Mouse (Mus musculus) ES-E14 (cell line): Measurements from ENCODE around the gene Vdac1. TPM values are rescaled to one million over a fixed set of nuclear protein-coding genes. Genes with fewer than 3 reads are reported as not detected.
A peak's percentile ranks its signal among the peaks of the same experiment; 100 is the strongest.
"Not testable (repeated sequence)": the region's sequence is repeated elsewhere in the genome, so short reads cannot be mapped to it uniquely, and the experiment has no call there.

Source experiments
- DNase-seq: peaks from one replicate; pipeline ENCODE4 v3.0.0-alpha.2; 2013; ENCODE audit warnings: low read depth, low spot score
- H3K27ac ChIP-seq: 2 replicates; pipeline ENCODE4 v1.5.1; 2012; ENCODE audit warnings: low read depth, mild to moderate bottlenecking, low read length, moderate library complexity, mixed read lengths; ENCODE audit not compliant: poor library complexity, insufficient read depth, severe bottlenecking
- H3K36me3 ChIP-seq: 2 replicates; pipeline ENCODE4 v1.6.1; 2012; ENCODE audit warnings: mild to moderate bottlenecking, low read length, moderate library complexity, mixed read lengths; ENCODE audit not compliant: control insufficient read depth, poor library complexity, insufficient read depth, severe bottlenecking
- H3K4me1 ChIP-seq, 2 experiments: fragments of 150-350 bp in 1 of 2; sonication (generic) in 1 of 2; 2 replicates each; pipeline ENCODE4 v1.6.1; 2012; ENCODE audit warnings: low read length in 2 of 2, mild to moderate bottlenecking in 1 of 2, mixed read lengths in 1 of 2; ENCODE audit not compliant: control insufficient read depth in 2 of 2, insufficient read depth in 2 of 2, poor library complexity in 1 of 2
- H3K4me3 ChIP-seq, 2 experiments: fragments of 150-350 bp in 1 of 2; sonication (generic) in 1 of 2; 2 replicates each; pipeline ENCODE4 v1.5.1; 2012; ENCODE audit warnings: low read length in 2 of 2, low read depth in 1 of 2, mild to moderate bottlenecking in 1 of 2, mixed read lengths in 1 of 2; ENCODE audit not compliant: insufficient read depth in 1 of 2, poor library complexity in 1 of 2, severe bottlenecking in 1 of 2
- H3K9ac ChIP-seq: 2 replicates; pipeline ENCODE4 v1.6.1; 2012; ENCODE audit warnings: low read depth, mild to moderate bottlenecking, low read length, mixed read lengths; ENCODE audit not compliant: poor library complexity, insufficient read depth, severe bottlenecking
- H3K9me3 ChIP-seq: fragments of 150-350 bp; sonication (generic); 2 replicates; pipeline ENCODE4 v1.6.1; 2012; ENCODE audit warnings: low read depth, mild to moderate bottlenecking, low read length; ENCODE audit not compliant: control insufficient read depth, insufficient read depth
- CHD2 ChIP-seq: IDR thresholded peaks from 2 replicates; pipeline ENCODE4 v1.6.1; 2014; ENCODE audit warnings: mild to moderate bottlenecking, low read depth, low read length, inconsistent platforms
- HCFC1 ChIP-seq: IDR thresholded peaks from 2 replicates; pipeline ENCODE4 v1.6.1; 2012; ENCODE audit warnings: low read length, inconsistent platforms, borderline replicate concordance; ENCODE audit not compliant: insufficient read depth
- MAFK ChIP-seq: IDR thresholded peaks from 2 replicates; pipeline ENCODE4 v1.6.1; 2014; ENCODE audit warnings: mild to moderate bottlenecking, low read depth, low read length, inconsistent platforms; ENCODE audit not compliant: insufficient read depth
- ZC3H11A ChIP-seq: IDR thresholded peaks from 2 replicates; pipeline ENCODE4 v1.6.1; 2012; ENCODE audit warnings: low read depth, mild to moderate bottlenecking, inconsistent platforms, low read length, borderline replicate concordance
- ZNF384 ChIP-seq: IDR thresholded peaks from 2 replicates; pipeline ENCODE4 v1.6.1; 2012; ENCODE audit warnings: low read depth, low read length, inconsistent platforms
- in situ Hi-C, 2 experiments: fragments of 600-800 bp; cut with MboI; formaldehyde crosslinking; loops; one replicate each; pipeline ENCODE4 v1.15.1; 2025; ENCODE audit warnings: low sequenced_read_pairs in 2 of 2, inconsistent platforms in 1 of 2; ENCODE audit not compliant: unreplicated experiment in 2 of 2
- total RNA-seq: library from RNA; depleted of rRNA; stranded (reverse); fragments of 300-350 nt; gene quantifications from 2 replicates; pipeline ENCODE4 v1.2.3, GENCODE M21; 2012

Vdac1 gene
- total RNA-seq, 1 experiment = 268 TPM

DNA sequence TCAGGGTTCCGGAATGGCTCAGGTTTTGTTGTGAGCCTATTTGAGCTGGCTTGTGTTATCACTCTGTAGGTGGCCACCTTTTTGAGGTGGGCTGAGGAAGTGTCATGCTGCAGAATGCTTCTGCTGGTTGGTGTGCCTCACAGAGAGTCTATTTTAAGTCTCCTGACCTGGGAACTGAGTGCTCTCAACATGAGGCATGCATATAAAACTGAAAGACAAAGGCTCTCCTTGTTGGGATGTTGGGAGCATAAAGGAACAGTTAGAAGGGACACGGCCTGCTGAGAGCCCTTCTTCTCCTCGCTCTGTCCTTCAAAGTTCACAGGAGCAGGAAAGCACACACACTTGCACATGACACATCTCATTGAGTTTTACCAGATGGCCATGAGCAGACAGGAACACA lies 26.2 kb downstream of the Vdac1 start:
- H3K9ac ChIP-seq = no peak overlapping the region
- H3K4me1 ChIP-seq = peaks cover 4 to 28% of the 10 kb centered on the region in 2 experiments; a peak in 3 of 4 replicates
- in situ Hi-C loops = no loop called here
- no peaks in the 10 kb centered on the region for H3K9me3 ChIP-seq
- DNase-seq = no peak
- H3K27ac ChIP-seq = peak overlapping the region; percentile 57
- H3K36me3 ChIP-seq = peaks cover 40% of the 10 kb centered on the region
- no peak overlapping the region for H3K4me3 ChIP-seq
- TF ChIP-seq ZNF384 = no peak
- no peak for TF ChIP-seq HCFC1
- no peak for TF ChIP-seq MAFK

DNA sequence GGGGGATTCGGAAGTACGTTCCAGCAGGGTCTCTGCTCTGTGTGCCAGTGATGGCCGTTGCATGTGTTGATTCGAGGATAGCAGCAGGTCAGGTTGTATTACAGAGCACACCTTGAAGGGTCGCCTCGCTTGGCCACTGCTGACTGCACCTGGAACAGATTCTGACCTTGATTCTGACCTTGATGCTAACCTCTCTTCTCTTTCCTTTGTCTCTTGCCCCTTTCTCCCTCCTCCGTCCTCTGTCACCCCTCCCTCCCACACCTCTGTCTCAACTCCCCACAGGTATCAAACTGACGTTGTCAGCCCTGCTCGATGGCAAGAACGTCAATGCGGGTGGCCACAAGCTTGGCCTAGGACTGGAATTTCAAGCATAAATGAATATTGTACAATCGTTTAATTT lies 27.5 kb downstream of the Vdac1 start:
- DNase-seq = no peak
- TF ChIP-seq HCFC1 = no peak
- TF ChIP-seq ZC3H11A = no peak
- no peak for TF ChIP-seq MAFK
- no peak for TF ChIP-seq ZNF384
- TF ChIP-seq CHD2 = no peak
- Histone ChIP-seq H3K9ac (no peak overlapping the region), H3K27ac (peak overlapping the region; percentile 85), H3K4me3 (no peak overlapping the region; a peak in 1 of 4 replicates), H3K36me3 (peaks cover 40% of the 10 kb centered on the region), H3K4me1 (peaks cover 4 to 28% of the 10 kb centered on the region in 2 experiments; a peak in 3 of 4 replicates), H3K9me3 (no peaks in the 10 kb centered on the region)
- in situ Hi-C loops = no loop called here

DNA sequence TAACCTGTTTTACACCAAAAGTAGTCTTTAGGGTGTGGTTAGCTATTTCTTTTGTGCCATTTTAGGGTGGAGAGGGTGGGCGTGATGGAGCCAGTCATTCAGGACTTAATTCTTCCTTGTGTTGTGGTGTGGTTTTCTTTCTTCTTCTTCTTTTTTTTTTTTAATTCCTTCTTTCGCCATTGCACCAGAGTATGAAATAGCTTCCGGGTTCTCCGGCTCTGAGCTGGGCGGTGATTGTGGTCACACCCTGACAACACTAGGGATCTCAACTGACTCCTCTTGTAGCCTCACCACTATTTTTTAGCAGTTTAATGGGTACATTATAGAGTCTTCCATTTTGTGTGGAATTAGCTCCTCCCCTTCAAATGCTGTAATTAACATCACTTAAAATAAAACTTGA lies 28.3 kb downstream of the Vdac1 start:
- H3K9me3 ChIP-seq, DNase-seq, in situ Hi-C loops, H3K4me3 ChIP-seq, H3K9ac ChIP-seq: not testable (repeated sequence)
- H3K27ac ChIP-seq = peak overlapping the region; percentile 85
- peaks cover 34% of the 10 kb centered on the region for H3K36me3 ChIP-seq
- H3K4me1 ChIP-seq = peaks cover 4 to 28% of the 10 kb centered on the region in 2 experiments; a peak in 3 of 4 replicates

DNA sequence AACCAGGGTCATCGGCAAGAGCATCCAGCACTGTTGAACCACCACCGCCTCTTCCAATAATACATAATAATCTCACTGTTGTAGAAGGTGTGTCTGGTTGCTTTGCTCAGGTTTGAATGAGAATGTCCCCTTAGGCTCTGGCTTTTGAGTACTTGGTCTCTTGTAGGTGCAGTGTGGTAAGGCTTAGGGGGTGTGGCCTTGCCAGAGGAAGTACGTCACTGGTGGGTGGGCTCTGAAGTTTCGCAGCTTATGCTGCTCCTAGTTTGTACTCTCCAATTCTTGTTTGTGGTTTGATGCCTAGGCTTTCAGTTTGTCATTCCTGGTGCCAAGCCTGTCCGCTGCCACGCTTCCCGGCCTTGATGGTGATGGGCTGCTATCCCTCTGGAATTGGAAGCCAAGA lies 29.3 kb downstream of the Vdac1 start:
- peak; percentile 65 for DNase-seq
- Histone ChIP-seq H3K4me1 (peaks cover 4 to 28% of the 10 kb centered on the region in 2 experiments; a peak in 3 of 4 replicates), H3K9ac (peak overlapping the region; percentile 58), H3K4me3 (peak overlapping the region; percentile 32 to 48; a peak in 3 of 4 replicates), H3K9me3 (no peaks in the 10 kb centered on the region), H3K36me3 (peaks cover 26% of the 10 kb centered on the region), H3K27ac (peak overlapping the region; percentile 62)
- in situ Hi-C loops = no loop called here
- TF ChIP-seq MAFK = no peak
- no peak for TF ChIP-seq ZNF384
- no peak for TF ChIP-seq ZC3H11A
- TF ChIP-seq CHD2 = no peak
- no peak for TF ChIP-seq HCFC1

DNA sequence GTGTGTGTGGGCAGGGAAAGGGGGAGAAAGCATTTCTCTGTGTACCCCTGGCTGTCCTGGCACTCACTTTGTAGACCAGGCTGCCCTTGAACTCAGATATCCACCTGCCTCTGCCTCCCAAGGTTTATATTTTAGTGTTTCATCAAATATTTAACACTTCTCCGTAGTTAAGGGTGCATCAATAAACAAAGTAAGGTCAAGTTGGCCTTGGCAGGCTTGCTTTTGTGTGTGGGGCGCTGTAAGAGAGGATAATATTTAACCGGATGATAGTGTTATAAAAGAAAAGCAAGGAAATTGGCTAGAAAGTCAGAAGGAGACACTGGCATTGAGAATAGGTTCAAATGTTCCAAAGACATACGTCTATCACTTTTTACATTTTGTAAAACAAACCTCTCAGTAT lies 33.8 kb downstream of the Vdac1 start:
- TF ChIP-seq HCFC1 (no peak), ZNF384 (no peak), MAFK (no peak), ZC3H11A (no peak), CHD2 (no peak)
- Histone ChIP-seq H3K36me3 (peaks cover 2% of the 10 kb centered on the region; the same call in 1 of the 2 replicates), H3K9ac (no peak overlapping the region), H3K9me3 (no peaks in the 10 kb centered on the region), H3K4me3 (no peak overlapping the region), H3K4me1 (peaks cover 3 to 6% of the 10 kb centered on the region in 2 experiments; a peak in 2 of 4 replicates), H3K27ac (no peak overlapping the region)
- in situ Hi-C loops = no loop called here
- no peak for DNase-seq
